Mouse (Mus musculus) testis, adult 2 months (tissue): ENCODE results near the gene Cdc37. TPM values are rescaled to one million over a fixed set of nuclear protein-coding genes. Genes with fewer than 3 reads are reported as not detected.
A peak's percentile ranks its signal among the peaks of the same experiment; 100 is the strongest.

Source experiments
- H3K27ac ChIP-seq: fragments of 200-500 bp; 2 replicates; pipeline ENCODE4 v1.5.1; 2012; ENCODE audit warnings: low read depth, low read length; ENCODE audit not compliant: control insufficient read depth, insufficient read depth
- H3K27me3 ChIP-seq: fragments of 200-500 bp; 2 replicates; pipeline ENCODE4 v1.6.1; 2012; ENCODE audit warnings: mild to moderate bottlenecking, low read length, moderate library complexity; ENCODE audit not compliant: control insufficient read depth, insufficient read depth
- H3K36me3 ChIP-seq: fragments of 200-500 bp; 2 replicates; pipeline ENCODE4 v1.6.1; 2012; ENCODE audit warnings: mild to moderate bottlenecking, low read length; ENCODE audit not compliant: control insufficient read depth, insufficient read depth
- H3K4me1 ChIP-seq: fragments of 200-500 bp; 2 replicates; pipeline ENCODE4 v1.6.1; 2012; ENCODE audit warnings: low read length; ENCODE audit not compliant: control insufficient read depth, insufficient read depth
- H3K4me3 ChIP-seq: fragments of 200-500 bp; 2 replicates; pipeline ENCODE4 v1.5.1; 2012; ENCODE audit warnings: low read depth, mild to moderate bottlenecking, low read length, moderate library complexity, mixed read lengths; ENCODE audit not compliant: control insufficient read depth
- CTCF ChIP-seq: fragments of 200-500 bp; IDR thresholded peaks from 2 replicates; pipeline ENCODE4 v1.5.1; 2012; ENCODE audit warnings: low read depth, mild to moderate bottlenecking, inconsistent platforms, low read length, moderate library complexity; ENCODE audit not compliant: control insufficient read depth, insufficient read depth, insufficient replicate concordance
- POLR2A ChIP-seq: fragments of 200-500 bp; IDR thresholded peaks from 2 replicates; pipeline ENCODE4 v1.6.1; 2012; ENCODE audit warnings: low read depth, mild to moderate bottlenecking, inconsistent platforms, low read length, moderate library complexity; ENCODE audit not compliant: control insufficient read depth
- polyA plus RNA-seq: library from polyadenylated mRNA; depleted of rRNA; stranded (reverse); fragments of >200 nt; gene quantifications from 2 replicates; pipeline ENCODE4 v1.2.3, GENCODE M21; 2012

Cdc37 gene
- polyA plus RNA-seq, 1 experiment = 38.1 TPM

DNA sequence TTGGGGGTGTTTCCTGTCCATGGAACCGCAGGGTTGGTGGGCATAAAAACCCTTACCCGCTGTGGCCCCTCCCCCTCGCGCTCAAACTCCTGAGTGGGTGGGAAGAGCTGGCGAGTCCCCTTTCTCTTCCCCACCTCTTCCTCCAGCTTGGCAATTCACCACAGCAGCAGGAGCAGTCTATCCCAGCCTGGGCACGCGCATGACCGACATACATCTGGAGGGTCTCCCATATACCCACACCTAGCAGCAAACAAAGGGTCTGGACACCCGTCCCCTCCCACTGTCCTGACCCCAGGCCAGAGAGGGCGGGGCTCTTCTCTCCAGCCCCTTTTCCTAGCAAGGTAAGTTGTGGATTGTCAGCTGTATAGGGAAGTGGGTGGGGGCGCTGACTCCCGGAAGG lies 3.5 kb upstream of the Cdc37 start:
- peak overlapping the region; percentile 53 for H3K4me3 ChIP-seq
- TF ChIP-seq CTCF (no peak), POLR2A (no peak)
- no peaks in the 10 kb centered on the region for H3K27me3 ChIP-seq
- no peak overlapping the region for H3K27ac ChIP-seq
- H3K36me3 ChIP-seq = no peaks in the 10 kb centered on the region
- peaks cover 28% of the 10 kb centered on the region for H3K4me1 ChIP-seq

DNA sequence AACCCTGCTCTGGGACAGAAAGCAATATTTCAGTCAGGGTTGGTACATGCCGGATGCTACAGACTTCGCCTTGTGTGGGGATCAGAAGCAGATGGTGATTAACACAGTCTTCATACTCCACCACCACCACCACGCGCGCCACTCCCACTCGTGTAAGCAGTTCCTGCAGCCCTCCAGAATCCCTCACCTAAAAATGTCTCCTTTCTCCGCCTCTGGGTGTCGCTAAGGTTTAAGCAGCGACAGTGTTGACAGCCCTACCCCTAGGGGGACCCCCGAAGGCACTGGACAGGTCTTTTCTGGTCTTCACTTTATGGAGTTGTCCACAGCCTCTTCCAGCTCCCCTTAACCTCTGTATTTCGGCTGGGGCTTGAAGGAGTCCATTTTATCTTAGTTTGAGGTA lies 2.9 kb upstream of the Cdc37 start:
- Histone ChIP-seq H3K36me3 (no peaks in the 10 kb centered on the region), H3K4me3 (peak overlapping the region; percentile 53), H3K27ac (no peak overlapping the region), H3K4me1 (peaks cover 28% of the 10 kb centered on the region), H3K27me3 (no peaks in the 10 kb centered on the region)
- no peak for TF ChIP-seq POLR2A
- TF ChIP-seq CTCF = peak; percentile 31; the same call in 1 of the 2 replicates

DNA sequence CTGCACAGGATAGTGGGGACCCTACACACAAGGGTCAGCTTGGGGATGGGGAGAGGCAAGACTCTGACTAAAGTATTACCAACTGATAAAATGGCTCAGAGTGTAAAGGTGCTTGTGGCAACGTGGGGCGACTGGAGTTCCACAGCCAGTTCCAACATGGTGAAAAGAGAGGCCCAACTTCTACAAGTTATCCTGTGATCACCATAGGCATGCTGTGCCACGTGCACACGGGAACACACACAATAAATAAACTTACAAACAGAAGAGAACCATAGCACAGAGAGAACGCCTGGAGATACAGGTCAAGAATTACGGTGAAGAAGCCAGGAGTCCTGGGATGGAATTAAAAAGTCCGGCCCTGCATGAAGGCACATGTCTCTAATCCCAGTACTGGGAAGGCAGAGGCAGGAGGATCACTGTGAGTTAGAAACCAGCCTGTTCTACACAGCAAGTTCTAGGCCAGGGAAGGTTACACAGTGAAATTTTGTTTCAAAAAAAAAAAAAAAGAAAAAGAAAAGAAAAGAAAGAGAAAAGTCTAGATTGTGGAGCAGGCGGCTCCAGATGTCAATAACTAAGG lies 617 bp downstream of the Cdc37 start:
- peak overlapping the region; percentile 93 for H3K4me3 ChIP-seq
- H3K4me1 ChIP-seq = peaks cover 28% of the 10 kb centered on the region
- TF ChIP-seq POLR2A (no peak), CTCF (no peak)
- H3K27ac ChIP-seq = no peak overlapping the region
- no peaks in the 10 kb centered on the region for H3K36me3 ChIP-seq
- no peaks in the 10 kb centered on the region for H3K27me3 ChIP-seq

GRCm38 (mm10) chr9:21148427-21148826 lies 1.4 kb downstream of the Cdc37 start:
- H3K27ac ChIP-seq = no peak overlapping the region
- H3K4me1 ChIP-seq = peaks cover 22% of the 10 kb centered on the region
- no peaks in the 10 kb centered on the region for H3K27me3 ChIP-seq
- no peak overlapping the region for H3K4me3 ChIP-seq
- no peaks in the 10 kb centered on the region for H3K36me3 ChIP-seq
- TF ChIP-seq POLR2A (no peak), CTCF (no peak)

DNA sequence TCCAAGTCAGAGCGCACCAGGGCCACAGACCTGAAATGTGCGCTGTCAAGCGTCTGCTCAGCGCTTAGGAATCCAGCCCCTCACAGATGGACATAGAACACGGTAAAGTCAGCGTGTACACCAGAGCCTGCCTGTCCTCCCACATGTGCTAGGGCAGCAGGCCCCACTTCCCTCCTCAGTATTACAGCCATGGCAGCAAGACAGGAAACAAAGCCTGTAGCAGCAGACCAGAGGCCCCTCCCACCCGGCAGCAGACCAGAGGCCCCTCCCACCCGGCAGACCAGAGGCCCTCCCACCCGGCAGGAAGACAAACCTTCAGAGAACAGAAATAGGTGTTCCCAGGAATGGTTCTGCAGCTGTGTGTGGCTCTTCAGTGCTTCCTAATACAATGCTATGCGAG lies 3.1 kb downstream of the Cdc37 start:
- H3K36me3 ChIP-seq = peaks cover 3% of the 10 kb centered on the region
- H3K27ac ChIP-seq = no peak overlapping the region
- TF ChIP-seq POLR2A = no peak
- no peak for TF ChIP-seq CTCF
- H3K4me1 ChIP-seq = peaks cover 7% of the 10 kb centered on the region
- H3K27me3 ChIP-seq = no peaks in the 10 kb centered on the region
- no peak overlapping the region for H3K4me3 ChIP-seq

- peaks cover 7% of the 10 kb centered on the region for H3K4me1 ChIP-seq
- H3K27me3 ChIP-seq = no peaks in the 10 kb centered on the region
- no peak overlapping the region for H3K4me3 ChIP-seq
- TF ChIP-seq CTCF (no peak), POLR2A (no peak)
- H3K36me3 ChIP-seq = peaks cover 3% of the 10 kb centered on the region
- H3K27ac ChIP-seq = no peak overlapping the region
Measured at GRCm38 (mm10) chr9:21145431-21145830, 4.4 kb downstream of the Cdc37 start.

DNA sequence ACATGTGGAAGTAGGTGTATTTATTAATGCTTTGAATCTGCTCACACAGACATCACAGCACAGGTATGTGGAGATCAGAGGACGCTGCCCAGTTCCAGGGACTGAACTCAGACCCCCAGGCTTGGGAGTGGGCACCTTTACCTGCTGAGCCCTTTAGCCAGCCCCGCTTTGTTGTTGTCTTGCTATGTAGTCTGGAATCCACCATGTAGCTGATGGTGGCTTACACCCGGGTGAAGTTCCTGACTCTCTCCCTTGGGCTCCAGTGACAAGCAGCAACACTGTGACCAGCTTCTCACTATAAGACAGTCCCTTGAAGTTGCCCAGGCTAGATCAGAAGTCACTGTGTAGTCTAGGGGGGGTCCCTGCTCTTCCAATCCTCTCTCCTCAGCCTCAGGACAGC lies 5.4 kb downstream of the Cdc37 start:
- peaks cover 5% of the 10 kb centered on the region for H3K4me1 ChIP-seq
- no peak for TF ChIP-seq CTCF
- H3K27ac ChIP-seq = no peak overlapping the region
- peaks cover 3% of the 10 kb centered on the region for H3K36me3 ChIP-seq
- H3K27me3 ChIP-seq = no peaks in the 10 kb centered on the region
- no peak overlapping the region for H3K4me3 ChIP-seq

- no peak for TF ChIP-seq CTCF
- Histone ChIP-seq H3K36me3 (peaks cover 3% of the 10 kb centered on the region), H3K27ac (no peak overlapping the region), H3K4me3 (no peak overlapping the region), H3K27me3 (no peaks in the 10 kb centered on the region), H3K4me1 (no peaks in the 10 kb centered on the region)
Measured at GRCm38 (mm10) chr9:21141922-21142321, 7.9 kb downstream of the Cdc37 start.
